Mouse (Mus musculus) embryonic stem cell, embryonic (primary cell): Measurements from ENCODE around the gene Ltbp2.

ENCODE experiments used
- CTCF ChIA-PET, 4 experiments: fragments of 300-600 bp in 2 of 4; fragments of 350-600 bp in 2 of 4; sonication (Branson Sonifier 250); formaldehyde crosslinking; loops; one replicate each; lab custom pipeline; 2022; ENCODE audit warnings: inconsistent platforms in 2 of 4; lab: Charles Lee
- POLR2A ChIA-PET, 4 experiments: fragments of 300-600 bp in 2 of 4; fragments of 350-600 bp in 2 of 4; sonication (Branson Sonifier 250); formaldehyde crosslinking; loops; one replicate each; lab custom pipeline; 2022; ENCODE audit warnings: antibody characterized with exemption in 4 of 4, inconsistent platforms in 1 of 4; lab: Charles Lee

Ltbp2 gene

GRCm38 (mm10) chr12:84893648-84894628 is 17.6 kb upstream of the Ltbp2 start:
- POLR2A ChIA-PET, result interaction anchor here in 2 of 4 experiments (0.6 to 0.8 kb wide), 3 partner anchors 214 to 1599 kb away, joined by 3 read pairs; no protein-coding TSS in a partner anchor
- CTCF ChIA-PET, result interaction anchor here in 1 of 4 experiments (0.6 to 3.1 kb wide), 2 partner anchors 18 to 27 kb away, joined by 3 to 15 read pairs; partner anchors contain the start of gene Ltbp2

- POLR2A ChIA-PET, result interaction anchor here in 2 of 4 experiments (0.6 to 2.8 kb wide), 4 partner anchors 8 to 362 kb away, joined by 3 to 9 read pairs (median 4); partner anchors contain the start of gene Ltbp2 (in 1 of the 2)
- CTCF ChIA-PET, result interaction anchor here in 3 of 4 experiments (0.6 to 2.3 kb wide), 6 partner anchors 14 to 106 kb away, joined by 3 to 27 read pairs (median 6); partner anchors contain the start of gene Ltbp2 (in 3 of the 3)
These were observed 14.0 kb upstream of the Ltbp2 start for GRCm38 (mm10) chr12:84890289-84890688.

GRCm38 (mm10) chr12:84885107-84885876 is 9.0 kb upstream of the Ltbp2 start:
- POLR2A ChIA-PET, result interaction anchor here in 2 of 4 experiments (0.6 kb wide), 2 partner anchors 53 to 178 kb away, joined by 3 to 5 read pairs; no protein-coding TSS in a partner anchor
- CTCF ChIA-PET, result interaction anchor here in 1 of 4 experiments (0.6 to 2.3 kb wide), 2 partner anchors 9 to 10 kb away, joined by 3 to 7 read pairs; partner anchors contain the start of gene Ltbp2

DNA sequence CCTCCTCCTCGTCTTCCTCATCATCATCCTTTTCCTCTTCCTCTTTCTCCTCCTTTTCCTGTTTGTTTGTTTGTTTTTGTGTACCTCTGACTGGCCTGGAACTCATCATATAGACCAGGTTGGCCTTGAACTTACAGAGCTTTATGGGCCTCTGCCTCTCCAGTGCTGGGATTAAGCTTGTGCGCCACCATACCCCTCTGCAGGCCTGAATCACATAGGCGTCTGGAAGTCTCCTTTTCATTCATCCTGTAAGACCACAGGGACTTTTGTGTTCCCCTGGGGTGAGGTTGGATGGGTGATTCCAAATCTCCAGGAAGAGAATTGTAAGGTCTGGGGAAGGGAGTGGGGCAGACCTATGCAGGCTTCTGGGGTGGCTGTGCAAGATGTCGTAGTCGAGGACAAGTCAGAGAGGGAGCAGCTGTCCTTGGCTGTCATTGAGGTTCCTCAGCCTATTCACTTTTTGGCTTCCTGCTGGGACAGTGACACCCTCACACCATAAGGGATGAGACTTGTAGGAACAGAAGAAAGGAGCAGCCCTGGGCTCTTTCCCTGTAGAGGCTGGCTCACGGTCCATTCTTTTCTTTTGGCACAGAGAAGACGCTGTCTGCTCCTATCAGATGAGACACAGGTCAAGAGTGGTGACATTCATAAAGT is 8.2 kb upstream of the Ltbp2 start:
- POLR2A ChIA-PET, result no interaction called here
- CTCF ChIA-PET, result interaction anchor here in 1 of 4 experiments (2.3 kb wide), 1 partner anchor 8 kb away, joined by 7 read pairs; the partner anchor contains the start of gene Ltbp2

DNA sequence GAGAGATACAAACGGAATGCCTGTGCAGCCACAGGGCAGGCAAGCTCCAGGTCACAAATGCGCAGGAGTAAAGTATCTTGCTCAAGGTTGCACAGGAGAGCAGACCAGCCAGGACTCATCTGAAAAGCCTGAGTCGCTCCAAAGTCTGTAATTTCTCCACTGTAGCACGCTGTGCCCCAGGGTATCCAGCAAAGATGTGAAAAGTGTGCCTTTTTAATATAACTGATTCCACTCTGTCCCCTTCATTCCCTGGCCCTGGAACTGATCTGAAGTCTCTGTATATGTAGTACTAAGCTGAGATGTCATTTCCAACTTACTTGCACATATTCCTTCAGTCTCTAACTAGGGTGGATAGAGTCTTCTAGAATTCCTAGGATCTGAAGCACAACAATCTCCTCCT is 6.5 kb upstream of the Ltbp2 start:
- POLR2A ChIA-PET, result interaction anchor here in 1 of 4 experiments (0.6 kb wide), 1 partner anchor 577 kb away, joined by 4 read pairs; no protein-coding TSS in a partner anchor
- CTCF ChIA-PET, result no interaction called here

- CTCF ChIA-PET, result no interaction called here
- POLR2A ChIA-PET, result interaction anchor here in 1 of 4 experiments (1.1 kb wide), 1 partner anchor 12 kb away, joined by 4 read pairs; no protein-coding TSS in a partner anchor
These were observed 3.8 kb upstream of the Ltbp2 start for GRCm38 (mm10) chr12:84880091-84880490.

DNA sequence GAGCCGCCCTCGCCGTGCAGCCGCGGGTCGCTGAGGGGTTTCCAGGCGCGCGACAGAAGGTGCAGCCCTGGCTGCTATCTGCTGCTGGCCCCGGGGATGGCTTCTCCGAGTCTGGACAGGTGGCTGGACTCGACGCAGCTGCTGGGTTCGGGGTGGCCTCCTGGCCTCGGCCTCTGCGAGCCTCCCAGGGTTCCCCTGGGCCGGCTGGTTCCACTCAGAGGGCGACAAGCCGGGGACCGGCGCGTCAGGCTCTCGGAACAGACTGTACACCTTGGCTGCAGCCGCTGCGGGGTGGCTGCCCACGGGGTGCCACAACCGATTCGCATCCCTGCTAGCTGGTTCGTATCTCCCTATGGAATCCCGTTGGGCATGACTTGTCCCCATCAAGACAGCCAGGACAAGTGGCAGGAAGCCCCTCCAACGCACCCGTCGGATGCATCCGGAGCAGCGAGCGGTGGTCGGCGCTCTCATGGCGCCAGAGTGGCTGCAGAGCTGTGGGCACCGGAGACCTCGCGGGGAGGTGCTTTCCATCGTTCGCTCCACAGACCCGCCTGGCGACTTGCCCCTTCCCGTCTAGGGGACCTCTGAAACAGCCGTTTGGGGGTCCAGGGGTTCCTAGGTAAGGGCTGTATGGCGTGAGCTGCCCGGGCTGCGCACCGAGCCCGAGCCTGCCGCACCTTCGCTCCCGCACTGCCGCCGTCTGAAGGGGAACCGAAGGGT is 411 bp downstream of the Ltbp2 start:
- POLR2A ChIA-PET, result interaction anchor here in 3 of 4 experiments (0.5 to 3.0 kb wide), 20 partner anchors 9 to 265 kb away, joined by 3 to 17 read pairs (median 4); partner anchors contain the start of genes Isca2 (in 1 of the 3), Npc2 (in 1 of the 3) and Ylpm1 (in 1 of the 3)
- CTCF ChIA-PET, result interaction anchor here (0.5 to 3.4 kb wide), 92 partner anchors 9 to 811 kb away, joined by 3 to 45 read pairs (median 4); partner anchors contain the start of genes Arel1 (in 3 of the 4), Fcf1 (in 3 of the 4), Isca2 (in 2 of the 4) and Npc2 (in 2 of the 4)

DNA sequence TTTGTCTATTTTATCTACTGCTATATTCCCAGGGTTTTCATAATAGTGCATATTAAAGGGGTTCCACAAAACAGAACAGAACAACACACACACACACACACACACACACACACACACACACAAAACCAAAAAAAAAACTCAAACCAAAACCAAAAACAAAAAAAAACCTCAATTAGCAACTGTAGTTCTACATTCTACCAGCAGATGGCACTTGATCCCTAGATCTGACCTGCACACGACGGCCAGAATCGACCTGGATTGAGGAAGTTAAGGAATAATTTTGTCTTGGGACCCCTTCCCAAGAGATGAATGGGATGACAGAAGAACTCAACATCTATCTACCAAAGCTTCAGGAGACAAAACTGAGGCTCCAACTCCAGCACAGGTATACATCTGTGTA is 2.9 kb downstream of the Ltbp2 start:
- ChIA-PET POLR2A (interaction anchor here in 2 of 4 experiments (0.6 to 1.3 kb wide), 4 partner anchors 93 to 231 kb away, joined by 3 to 7 read pairs (median 3); partner anchors contain the start of genes Arel1 (in 1 of the 2) and Fcf1 (in 1 of the 2)), CTCF (interaction anchor here in 2 of 4 experiments (0.6 to 1.6 kb wide), 3 partner anchors 15 to 432 kb away, joined by 3 to 5 read pairs (median 3); no protein-coding TSS in a partner anchor)

GRCm38 (mm10) chr12:84872310-84872709 is 4.0 kb downstream of the Ltbp2 start:
- POLR2A ChIA-PET, result no interaction called here
- CTCF ChIA-PET, result interaction anchor here in 2 of 4 experiments (0.6 to 1.6 kb wide), 5 partner anchors 14 to 433 kb away, joined by 3 to 5 read pairs (median 3); no protein-coding TSS in a partner anchor

DNA sequence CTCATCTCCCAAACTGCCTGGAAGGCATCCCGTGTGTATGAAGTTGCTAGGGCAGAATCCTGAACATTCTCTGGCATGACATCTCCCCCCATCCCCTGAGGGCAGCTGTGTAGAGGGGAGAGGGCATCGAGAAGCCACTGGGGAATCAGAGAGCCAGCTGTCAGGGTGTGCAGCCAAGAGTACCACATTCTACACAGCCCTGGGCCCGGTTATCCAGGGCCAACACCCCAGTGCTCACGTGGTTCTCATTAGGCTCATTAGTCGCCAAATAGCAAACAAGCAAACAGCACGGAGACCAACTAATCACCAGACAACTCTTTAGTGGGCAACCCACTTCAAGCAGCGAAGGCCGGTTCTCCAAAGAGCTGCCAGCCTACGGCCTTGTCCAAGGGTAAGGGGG is 10.9 kb downstream of the Ltbp2 start:
- ChIA-PET CTCF (interaction anchor here in 1 of 4 experiments (0.6 to 1.5 kb wide), 2 partner anchors 11 to 284 kb away, joined by 4 read pairs; partner anchors contain the start of gene Ltbp2), POLR2A (interaction anchor here in 1 of 4 experiments (1.0 kb wide), 1 partner anchor 11 kb away, joined by 3 read pairs; the partner anchor contains the start of gene Ltbp2)

DNA sequence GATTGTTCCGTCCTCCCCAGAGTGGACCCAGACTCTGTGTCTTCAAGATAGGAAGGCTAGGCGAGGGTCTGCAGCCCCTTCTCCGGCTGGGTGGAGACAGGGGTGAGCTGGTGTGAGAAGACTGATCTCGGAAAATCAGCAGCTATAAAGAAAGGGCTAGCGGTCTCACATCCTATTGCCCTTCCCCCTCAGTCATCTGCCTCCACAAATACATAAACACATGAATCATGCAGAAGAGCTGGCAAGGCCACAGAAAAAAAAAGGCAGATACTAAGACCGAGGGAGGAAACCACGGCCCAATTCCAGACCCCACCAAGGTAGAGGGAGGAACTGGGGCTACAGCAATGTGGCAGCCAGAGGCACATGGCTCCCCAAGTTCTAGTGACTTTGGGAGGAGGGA is 11.5 kb downstream of the Ltbp2 start:
- CTCF ChIA-PET, result interaction anchor here in 2 of 4 experiments (0.6 to 1.5 kb wide), 3 partner anchors 12 to 194 kb away, joined by 3 to 4 read pairs (median 3); partner anchors contain the start of gene Ltbp2 (in 1 of the 2)
- POLR2A ChIA-PET, result interaction anchor here in 1 of 4 experiments (0.7 kb wide), 1 partner anchor 266 kb away, joined by 3 read pairs; no protein-coding TSS in a partner anchor

DNA sequence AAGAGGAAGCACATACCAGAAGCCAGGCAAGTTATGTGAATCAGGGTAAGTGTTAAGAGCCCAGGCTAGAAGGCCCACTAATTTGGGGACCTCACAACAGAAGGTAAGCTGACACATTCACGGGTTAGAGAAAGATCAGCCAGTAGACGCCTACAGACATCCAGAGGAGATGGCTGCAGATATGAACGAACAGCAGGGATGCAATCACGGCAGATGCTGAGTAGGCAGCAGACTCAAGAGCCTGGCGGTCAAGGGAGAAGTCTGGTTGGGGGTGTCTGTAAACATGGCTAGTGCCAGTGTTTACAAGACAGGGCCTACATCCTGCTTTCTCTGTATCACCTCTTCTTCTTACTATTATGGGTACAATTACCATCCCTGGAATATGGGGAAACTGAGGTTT is 13.1 kb downstream of the Ltbp2 start:
- POLR2A ChIA-PET, result no interaction called here
- CTCF ChIA-PET, result no interaction called here

GRCm38 (mm10) chr12:84862136-84862910 is 14.0 kb downstream of the Ltbp2 start:
- POLR2A ChIA-PET, result interaction anchor here in 3 of 4 experiments (0.6 to 3.0 kb wide), 8 partner anchors 8 to 308 kb away, joined by 3 to 17 read pairs (median 4); partner anchors contain the start of genes Arel1 (in 1 of the 3), Fcf1 (in 1 of the 3), Isca2 (in 1 of the 3) and Ltbp2 (in 1 of the 3)
- CTCF ChIA-PET, result interaction anchor here (0.6 to 7.4 kb wide), 8 partner anchors 13 to 634 kb away, joined by 3 to 45 read pairs (median 5); partner anchors contain the start of gene Ltbp2 (in 3 of the 4)

DNA sequence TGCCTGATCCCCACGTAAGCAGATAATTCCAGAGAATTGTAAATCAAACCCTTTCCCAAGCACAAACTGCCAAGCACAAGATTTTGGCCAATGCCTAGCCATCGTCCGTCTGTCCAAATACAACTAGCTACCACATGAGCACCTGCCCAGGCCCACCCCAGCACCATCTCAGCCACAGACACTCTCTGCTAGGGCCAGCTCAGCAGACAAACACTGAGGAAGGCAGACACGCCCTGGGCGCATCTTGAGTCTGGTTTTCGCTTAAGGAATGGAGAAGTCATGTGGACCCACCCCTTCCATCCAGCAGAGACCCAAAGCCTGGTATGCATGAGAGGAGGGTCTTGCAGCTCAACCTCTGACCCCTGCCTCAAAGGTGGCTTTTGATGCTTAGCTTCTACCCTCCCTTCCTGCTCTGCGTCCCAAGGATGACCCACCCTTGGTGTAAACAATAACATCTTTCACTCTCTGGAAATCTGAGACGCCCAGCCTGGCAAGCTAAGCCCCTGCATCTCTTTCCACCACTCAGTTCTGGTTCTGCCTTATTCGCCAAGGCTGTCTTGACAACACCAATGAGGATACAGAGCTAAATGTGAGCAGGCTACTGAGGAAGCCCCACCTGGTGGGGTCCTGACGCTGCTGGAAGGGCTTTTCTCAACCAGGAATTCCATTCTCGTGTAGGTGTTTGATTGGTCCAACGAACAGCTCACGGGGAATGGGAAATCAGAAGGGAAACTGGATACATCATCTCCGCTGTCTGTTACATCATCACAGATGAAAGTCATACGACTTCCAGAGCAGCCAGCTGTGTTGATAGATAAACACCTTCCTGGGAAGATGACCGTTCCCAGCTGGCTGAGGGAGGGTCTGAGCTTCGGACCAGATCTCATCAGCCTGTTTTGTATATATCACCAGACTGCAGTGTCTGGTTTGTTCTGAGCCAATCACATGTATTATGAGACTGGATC is 17.9 kb downstream of the Ltbp2 start:
- CTCF ChIA-PET, result interaction anchor here (0.5 to 7.4 kb wide), 14 partner anchors 9 to 823 kb away, joined by 3 to 45 read pairs (median 4); partner anchors contain the start of gene Ltbp2 (in 3 of the 4)
- POLR2A ChIA-PET, result interaction anchor here in 3 of 4 experiments (1.0 to 2.8 kb wide), 17 partner anchors 9 to 245 kb away, joined by 3 to 12 read pairs (median 4); partner anchors contain the start of genes Isca2 (in 2 of the 3), Ltbp2 (in 2 of the 3) and Npc2 (in 2 of the 3)
